Mouse (Mus musculus) embryonic facial prominence, embryonic 10.5 days (tissue): ENCODE results near the gene Lrp2. TPM values are rescaled to one million over a fixed set of nuclear protein-coding genes. Genes with fewer than 3 reads are reported as not detected.

Experiments
- DNase-seq: peaks from one replicate; pipeline ENCODE4 v3.0.0-alpha.2; 2017; ENCODE audit warnings: low spot score
- H3K27ac ChIP-seq: fragments of 300-500 bp; sonication (generic); replicated peaks from 2 replicates; pipeline ENCODE4 v1.5.1; 2016; ENCODE audit warnings: mild to moderate bottlenecking
- H3K27me3 ChIP-seq: fragments of 300-500 bp; sonication (generic); replicated peaks from 2 replicates; pipeline ENCODE4 v1.6.1; 2016; ENCODE audit warnings: low read depth, mild to moderate bottlenecking; ENCODE audit not compliant: poor library complexity, severe bottlenecking
- H3K36me3 ChIP-seq: fragments of 300-500 bp; sonication (generic); replicated peaks from 2 replicates; pipeline ENCODE4 v1.6.1; 2016; ENCODE audit warnings: mild to moderate bottlenecking, moderate library complexity
- H3K4me1 ChIP-seq: fragments of 300-500 bp; sonication (generic); 2 replicates; pipeline ENCODE4 v1.6.1; 2016
- H3K4me3 ChIP-seq: fragments of 300-500 bp; sonication (generic); 2 replicates; pipeline ENCODE4 v1.5.1; 2016; ENCODE audit warnings: mild to moderate bottlenecking, moderate library complexity
- H3K9me3 ChIP-seq: fragments of 300-500 bp; sonication (generic); 2 replicates; pipeline ENCODE4 v1.6.1; 2016; ENCODE audit warnings: mild to moderate bottlenecking
- WGBS: fragments of 180-500 bp; shearing (Covaris S2); methylation state at CpG from one replicate; pipeline ENCODE4 v1.1.7; 2016; 5-methylcytosine and 5-hydroxymethylcytosine counted together
- polyA plus RNA-seq: library from polyadenylated mRNA; unstranded; fragments of >200 nt; fragmentation: Nextera tagmentation; extraction: Ambion mirVana; gene quantifications from 2 replicates; pipeline ENCODE4 v1.2.1, GENCODE M21; 2016

Lrp2 gene
- polyA plus RNA-seq, 1 experiment from 2014 or later: 1.6 TPM

GRCm38 (mm10) chr2:69475177-69475576 lies 110.7 kb downstream of the Lrp2 start:
- Histone ChIP-seq H3K9me3 (no peaks in the 10 kb centered on the region), H3K27ac (no peak overlapping the region), H3K36me3 (peaks cover 9% of the 10 kb centered on the region), H3K4me3 (no peak overlapping the region), H3K27me3 (no peaks in the 10 kb centered on the region), H3K4me1 (no peaks in the 10 kb centered on the region)
- 91% methylated on average over 9 of the region's 9 CpGs for WGBS
- DNase-seq: no peak

DNA sequence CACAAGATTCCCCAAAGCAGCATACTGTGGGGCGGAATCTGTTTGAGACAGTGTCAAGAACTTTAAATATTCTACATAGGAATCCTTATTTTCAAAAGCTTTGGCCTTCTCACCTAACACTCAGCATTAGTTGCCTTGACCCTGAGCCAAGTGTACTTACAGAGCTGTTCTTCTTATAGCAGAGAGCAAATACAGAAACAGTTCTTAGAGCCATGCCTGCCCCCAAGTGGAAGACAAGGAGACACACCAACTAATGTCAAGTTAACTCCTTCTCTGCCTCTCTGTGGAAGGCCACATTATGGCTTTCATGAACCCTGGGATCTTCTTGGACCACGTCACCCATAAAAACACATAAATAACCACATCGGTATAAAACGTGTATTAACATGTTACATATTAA lies 114.0 kb downstream of the Lrp2 start:
- DNase-seq: no peak
- 91% methylated on average over 4 of the region's 4 CpGs for WGBS
- Histone ChIP-seq H3K27me3 (no peaks in the 10 kb centered on the region), H3K27ac (no peak overlapping the region), H3K4me1 (no peaks in the 10 kb centered on the region), H3K4me3 (no peak overlapping the region), H3K9me3 (no peaks in the 10 kb centered on the region), H3K36me3 (0 out of 2 replicates have a peak, but pooled peaks cover 3% of the 10 kb centered on the region)

GRCm38 (mm10) chr2:69463609-69464008 lies 122.3 kb downstream of the Lrp2 start:
- 84% methylated on average over 6 of the region's 6 CpGs for WGBS
- no peak overlapping the region for H3K4me3 ChIP-seq
- no peak overlapping the region for H3K27ac ChIP-seq
- no peak for DNase-seq
- no peaks in the 10 kb centered on the region for H3K27me3 ChIP-seq
- no peaks in the 10 kb centered on the region for H3K4me1 ChIP-seq
- H3K9me3 ChIP-seq: no peaks in the 10 kb centered on the region
- peaks cover 16% of the 10 kb centered on the region for H3K36me3 ChIP-seq

- Histone ChIP-seq H3K4me3 (no peak overlapping the region), H3K36me3 (peaks cover 20% of the 10 kb centered on the region), H3K27ac (no peak overlapping the region), H3K27me3 (no peaks in the 10 kb centered on the region), H3K4me1 (no peaks in the 10 kb centered on the region), H3K9me3 (no peaks in the 10 kb centered on the region)
- DNase-seq: no peak
- WGBS: 94% methylated on average over 17 of the region's 17 CpGs
Observed at GRCm38 (mm10) chr2:69459481-69459880, 126.4 kb downstream of the Lrp2 start.

- no peaks in the 10 kb centered on the region for H3K4me1 ChIP-seq
- no peak overlapping the region for H3K4me3 ChIP-seq
- WGBS: 92% methylated on average over 5 of the region's 5 CpGs
- no peaks in the 10 kb centered on the region for H3K9me3 ChIP-seq
- H3K36me3 ChIP-seq: peaks cover 3% of the 10 kb centered on the region; the same call in 1 of the 2 replicates
- no peaks in the 10 kb centered on the region for H3K27me3 ChIP-seq
- H3K27ac ChIP-seq: no peak overlapping the region
- no peak for DNase-seq
Observed at GRCm38 (mm10) chr2:69451128-69451527, 134.7 kb downstream of the Lrp2 start.

DNA sequence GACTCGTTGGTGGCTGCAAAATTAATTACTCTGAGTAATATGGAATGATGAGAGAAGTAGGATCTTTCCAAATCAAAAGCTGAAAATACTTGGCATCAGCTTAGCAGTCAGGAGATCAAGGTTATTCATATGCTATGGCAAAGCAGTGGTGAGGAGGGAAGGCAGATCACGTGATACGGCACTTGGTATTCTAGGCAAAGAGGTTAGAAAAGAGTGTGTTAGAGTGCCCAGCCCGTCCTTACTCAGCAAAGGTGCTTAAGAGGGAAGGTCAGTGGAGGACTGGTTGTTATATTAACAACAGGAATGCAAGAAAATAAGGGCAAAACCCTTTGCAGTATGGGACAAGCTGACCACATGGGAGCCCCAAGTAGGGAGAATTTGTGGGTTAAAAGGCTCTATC lies 137.3 kb downstream of the Lrp2 start:
- Histone ChIP-seq H3K27me3 (no peaks in the 10 kb centered on the region), H3K4me3 (no peak overlapping the region), H3K4me1 (no peaks in the 10 kb centered on the region), H3K36me3 (peaks cover 3% of the 10 kb centered on the region; the same call in 1 of the 2 replicates), H3K27ac (no peak overlapping the region), H3K9me3 (no peaks in the 10 kb centered on the region)
- DNase-seq: no peak
- WGBS: 92% methylated on average over 4 of the region's 4 CpGs

GRCm38 (mm10) chr2:69445896-69446472 lies 139.9 kb downstream of the Lrp2 start:
- no peak for DNase-seq
- Histone ChIP-seq H3K4me1 (peaks cover 2% of the 10 kb centered on the region; the same call in 1 of the 2 replicates), H3K36me3 (no peaks in the 10 kb centered on the region)

DNA sequence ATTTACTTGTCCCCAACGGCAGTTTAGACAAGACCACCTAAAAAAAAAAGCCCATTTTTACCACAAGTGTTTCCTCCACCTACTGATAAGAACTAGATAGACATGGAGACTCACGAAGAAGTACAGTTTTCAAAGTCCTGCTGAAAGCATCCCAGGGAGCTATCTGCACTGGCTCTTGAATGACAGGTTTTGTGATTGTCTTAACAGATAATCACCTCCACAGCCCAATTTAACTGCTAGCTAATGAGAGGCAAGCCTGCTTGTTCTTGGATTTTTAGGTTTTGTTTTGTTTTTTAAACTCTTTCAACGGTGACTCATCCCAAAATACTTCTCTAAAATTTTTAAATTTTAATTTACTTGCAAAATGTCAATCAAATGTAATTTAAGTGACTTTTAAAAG lies 144.2 kb downstream of the Lrp2 start:
- 63% methylated on average over 3 of the region's 3 CpGs for WGBS
- peaks cover 2% of the 10 kb centered on the region; the same call in 1 of the 2 replicates for H3K4me1 ChIP-seq

More at GRCm38 (mm10) chr2:69445896-69446472, 139.9 kb downstream of the Lrp2 start:
- no peak overlapping the region for H3K27ac ChIP-seq
- 83% methylated on average over 4 of the region's 4 CpGs for WGBS
- no peaks in the 10 kb centered on the region for H3K27me3 ChIP-seq
- no peak overlapping the region for H3K4me3 ChIP-seq
- no peaks in the 10 kb centered on the region for H3K9me3 ChIP-seq

DNA sequence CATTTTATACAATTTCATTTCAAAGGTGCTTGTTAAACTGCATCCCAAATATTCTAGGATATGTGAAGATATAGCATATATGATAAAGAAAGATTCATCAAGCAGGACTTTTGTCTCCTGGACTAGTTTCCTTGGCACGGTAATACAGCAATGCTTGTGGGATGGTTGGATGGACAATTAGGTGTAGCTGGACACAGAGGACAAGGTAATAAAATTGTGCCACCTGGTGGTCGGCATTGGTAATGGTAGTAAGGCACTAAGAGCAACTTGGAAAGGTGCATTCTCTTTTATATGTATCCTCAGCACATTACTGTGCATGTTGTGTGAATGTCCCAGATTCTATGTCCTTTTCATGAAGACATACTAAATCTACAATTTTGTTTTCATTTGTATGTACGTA lies 157.7 kb downstream of the Lrp2 start:
- H3K27ac ChIP-seq: no peak overlapping the region
- H3K27me3 ChIP-seq: no peaks in the 10 kb centered on the region
- H3K4me1 ChIP-seq: no peaks in the 10 kb centered on the region
- H3K9me3 ChIP-seq: no peaks in the 10 kb centered on the region
- 39% methylated on average over 3 of the region's 3 CpGs for WGBS
- no peak overlapping the region for H3K4me3 ChIP-seq
- DNase-seq: peak; percentile 76
- peaks cover 7% of the 10 kb centered on the region; the same call in 1 of the 2 replicates for H3K36me3 ChIP-seq

More for the DNA sequence above, 144.2 kb downstream of the Lrp2 start:
- Histone ChIP-seq H3K36me3 (peaks cover 4% of the 10 kb centered on the region; the same call in 1 of the 2 replicates), H3K27ac (no peak overlapping the region), H3K4me3 (no peak overlapping the region), H3K27me3 (no peaks in the 10 kb centered on the region), H3K9me3 (no peaks in the 10 kb centered on the region)
- DNase-seq: no peak

DNA sequence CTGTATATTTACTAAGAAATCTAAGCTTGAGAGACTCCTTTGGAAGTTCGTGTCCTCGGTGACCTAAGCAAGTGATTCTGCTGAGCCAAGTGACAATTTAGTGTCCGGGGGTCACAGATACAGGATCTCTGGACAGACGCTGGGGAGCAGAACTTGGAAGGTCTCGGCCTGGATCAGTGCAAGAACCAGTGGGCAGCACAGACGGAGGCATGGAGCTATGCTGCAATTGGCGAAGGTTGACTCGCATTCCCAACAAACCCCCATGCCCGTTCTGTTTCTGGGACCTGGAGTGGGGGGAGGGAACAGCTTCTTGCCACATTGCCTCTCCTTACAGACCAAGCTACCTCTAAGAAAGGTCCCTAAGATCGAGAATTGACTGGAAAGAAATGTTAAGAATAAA lies 158.7 kb downstream of the Lrp2 start:
- Histone ChIP-seq H3K4me3 (no peak overlapping the region), H3K27ac (no peak overlapping the region), H3K27me3 (no peaks in the 10 kb centered on the region), H3K9me3 (no peaks in the 10 kb centered on the region), H3K4me1 (no peaks in the 10 kb centered on the region), H3K36me3 (peaks cover 4% of the 10 kb centered on the region; the same call in 1 of the 2 replicates)
- 88% methylated on average over 10 of the region's 10 CpGs for WGBS
- DNase-seq: no peak

DNA sequence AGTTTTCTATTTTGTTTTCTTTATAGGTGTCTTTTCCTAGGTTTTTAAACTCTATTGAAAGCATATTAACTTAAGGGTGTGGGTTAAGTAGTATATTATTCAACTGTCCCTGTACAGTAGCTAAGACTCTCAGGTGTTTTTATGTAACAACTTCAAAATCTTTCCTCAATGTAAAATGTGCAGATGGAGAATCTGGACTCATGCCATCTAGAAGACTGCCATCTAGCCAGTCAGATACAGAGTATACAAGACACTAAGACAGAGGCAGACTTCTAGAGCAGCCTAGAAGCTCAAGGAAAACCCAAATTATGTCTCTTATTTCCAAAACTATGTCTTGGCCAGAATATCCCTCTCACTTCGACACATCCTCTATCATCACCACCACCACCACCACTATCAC lies 159.8 kb downstream of the Lrp2 start:
- WGBS: 93% methylated on average over 1 of the region's 1 CpGs
- no peak overlapping the region for H3K4me3 ChIP-seq
- H3K27ac ChIP-seq: no peak overlapping the region
- no peak for DNase-seq
- H3K9me3 ChIP-seq: no peaks in the 10 kb centered on the region
- no peaks in the 10 kb centered on the region for H3K36me3 ChIP-seq
- H3K27me3 ChIP-seq: peaks cover 3% of the 10 kb centered on the region; the same call in 1 of the 2 replicates
- H3K4me1 ChIP-seq: no peaks in the 10 kb centered on the region

GRCm38 (mm10) chr2:69424829-69425228 lies 161.0 kb downstream of the Lrp2 start:
- DNase-seq: no peak
- H3K36me3 ChIP-seq: no peaks in the 10 kb centered on the region
- H3K4me1 ChIP-seq: no peaks in the 10 kb centered on the region

GRCm38 (mm10) chr2:69418294-69418881 lies 167.5 kb downstream of the Lrp2 start:
- Histone ChIP-seq H3K36me3 (no peaks in the 10 kb centered on the region), H3K27me3 (peaks cover 30% of the 10 kb centered on the region), H3K4me1 (peaks cover 21% of the 10 kb centered on the region), H3K27ac (no peak overlapping the region), H3K9me3 (no peaks in the 10 kb centered on the region), H3K4me3 (0 out of 2 replicates have a peak overlapping the region, but pooled peaks have one; percentile 4)
- peak; percentile 45 for DNase-seq
- WGBS: 6% methylated on average over 11 of the region's 11 CpGs

More at GRCm38 (mm10) chr2:69424829-69425228, 161.0 kb downstream of the Lrp2 start:
- no peak overlapping the region for H3K4me3 ChIP-seq
- H3K9me3 ChIP-seq: no peaks in the 10 kb centered on the region
- WGBS: 65% methylated on average over 5 of the region's 5 CpGs
- H3K27ac ChIP-seq: no peak overlapping the region
- H3K27me3 ChIP-seq: peaks cover 14% of the 10 kb centered on the region; the same call in 1 of the 2 replicates
